Mouse (Mus musculus) olfactory bulb, adult 2 months (tissue): ENCODE measurements around the gene Ccdc149. TPM values are rescaled to one million over a fixed set of nuclear protein-coding genes. Genes with fewer than 3 reads are reported as not detected.

ENCODE experiments used
- H3K27ac ChIP-seq: fragments of 200-500 bp; 2 replicates; pipeline ENCODE4 v1.5.1; 2012; ENCODE audit warnings: low read depth, low read length; ENCODE audit not compliant: insufficient read depth
- H3K4me1 ChIP-seq: fragments of 200-500 bp; 2 replicates; pipeline ENCODE4 v1.6.1; 2012; ENCODE audit warnings: low read length; ENCODE audit not compliant: control insufficient read depth, insufficient read depth
- H3K4me3 ChIP-seq: fragments of 200-500 bp; 2 replicates; pipeline ENCODE4 v1.5.1; 2012; ENCODE audit warnings: mild to moderate bottlenecking, low read depth, low read length, moderate library complexity; ENCODE audit not compliant: insufficient read depth
- CTCF ChIP-seq: fragments of 200-500 bp; IDR thresholded peaks from 2 replicates; pipeline ENCODE4 v1.5.1; 2012; ENCODE audit warnings: low read depth, mild to moderate bottlenecking, low read length, moderate library complexity; ENCODE audit not compliant: insufficient read depth
- POLR2A ChIP-seq: fragments of 200-500 bp; IDR thresholded peaks from 2 replicates; pipeline ENCODE4 v1.6.1; 2012; ENCODE audit warnings: mild to moderate bottlenecking, low read depth, low read length, moderate library complexity; ENCODE audit not compliant: insufficient read depth
- WGBS: fragments of 180-500 bp; shearing (Covaris S2); methylation state at CpG from one replicate; pipeline ENCODE4 v1.1.7; 2018; 5-methylcytosine and 5-hydroxymethylcytosine counted together
- polyA plus RNA-seq: library from polyadenylated mRNA; stranded (reverse); fragments of >200 nt; gene quantifications from 2 replicates; pipeline ENCODE4 v1.2.4, GENCODE M21; 2012; ENCODE audit warnings: low replicate concordance; ENCODE audit not compliant: missing spikeins, insufficient read depth, insufficient read length

Gene Ccdc149
- polyA plus RNA-seq, 1 experiment = not detected

DNA sequence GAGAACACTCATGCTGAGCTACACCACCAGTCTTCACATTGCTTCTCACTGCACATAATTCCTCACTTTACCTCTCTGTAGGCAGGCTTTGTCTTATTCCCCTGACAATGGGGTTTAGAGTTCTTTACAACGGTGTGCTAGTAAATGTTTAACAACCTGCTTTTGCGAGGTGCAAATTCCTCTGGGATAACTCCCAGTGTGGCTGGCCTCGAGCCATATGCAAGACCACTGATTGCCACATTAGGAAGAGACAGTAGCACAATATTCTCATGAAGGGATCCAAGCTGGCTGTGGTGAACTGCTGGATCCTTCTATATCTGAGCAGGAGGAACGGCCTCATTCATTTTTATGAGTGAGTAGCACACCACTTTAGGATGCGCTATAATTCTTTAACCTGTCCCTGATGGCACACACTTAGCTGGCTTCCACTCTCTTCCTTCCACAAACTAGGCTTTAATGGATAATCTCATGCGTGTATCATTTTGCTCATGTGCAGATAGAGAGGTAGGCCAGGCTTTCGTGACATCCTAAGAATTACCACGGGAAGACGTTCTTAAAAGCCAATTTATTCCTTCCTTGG is 114.1 kb downstream of the Ccdc149 start:
- 82% methylated on average over 9 of the region's 9 CpGs for WGBS
- H3K4me3 ChIP-seq = no peak overlapping the region
- no peak for TF ChIP-seq POLR2A
- no peak for TF ChIP-seq CTCF
- no peak overlapping the region for H3K27ac ChIP-seq
- H3K4me1 ChIP-seq = peaks cover 3% of the 10 kb centered on the region; the same call in 1 of the 2 replicates

DNA sequence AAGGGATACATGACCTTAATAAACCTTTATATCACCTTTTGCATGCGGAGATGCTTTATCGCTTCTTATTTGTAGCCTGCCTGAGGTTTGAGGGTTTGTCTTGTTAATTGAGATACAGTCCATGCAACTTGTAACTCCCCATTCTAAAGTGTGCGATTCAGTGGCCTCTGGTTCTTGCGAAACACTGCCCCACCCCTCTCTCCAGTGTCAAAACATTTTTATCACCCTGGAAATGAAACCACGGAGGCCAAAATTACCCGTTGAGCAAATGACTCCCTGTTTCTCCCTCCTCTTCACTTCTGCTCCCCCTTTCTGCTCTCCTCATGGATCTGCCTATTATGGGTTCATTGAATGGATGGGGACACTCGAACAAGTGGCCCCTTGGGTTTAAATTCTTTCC is 115.7 kb downstream of the Ccdc149 start:
- Histone ChIP-seq H3K27ac (no peak overlapping the region), H3K4me1 (peaks cover 3% of the 10 kb centered on the region; the same call in 1 of the 2 replicates), H3K4me3 (no peak overlapping the region)
- TF ChIP-seq POLR2A = no peak
- TF ChIP-seq CTCF = no peak
- 82% methylated on average over 7 of the region's 7 CpGs for WGBS

DNA sequence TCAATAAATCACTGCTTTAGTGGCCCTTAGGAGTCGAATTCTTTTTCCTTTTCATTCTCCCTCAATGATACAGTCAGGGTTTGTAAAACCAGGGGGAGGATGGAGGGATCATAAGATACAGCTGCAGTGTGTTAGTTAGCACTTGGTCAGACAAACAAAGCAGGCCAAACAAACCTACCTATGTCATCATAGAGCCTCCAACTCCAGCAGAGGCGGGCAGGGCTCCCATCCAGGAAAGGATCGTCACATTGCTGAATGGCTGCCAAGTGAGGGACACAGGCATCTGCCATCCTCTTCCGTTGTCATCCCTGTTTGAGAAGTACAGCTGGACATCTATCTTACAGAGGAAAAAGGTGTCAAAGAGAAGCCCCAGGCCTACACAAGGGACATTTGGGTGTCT is 116.9 kb downstream of the Ccdc149 start:
- H3K27ac ChIP-seq = no peak overlapping the region
- WGBS = 77% methylated on average over 4 of the region's 4 CpGs
- H3K4me1 ChIP-seq = no peaks in the 10 kb centered on the region
- no peak for TF ChIP-seq POLR2A
- TF ChIP-seq CTCF = no peak
- H3K4me3 ChIP-seq = no peak overlapping the region

DNA sequence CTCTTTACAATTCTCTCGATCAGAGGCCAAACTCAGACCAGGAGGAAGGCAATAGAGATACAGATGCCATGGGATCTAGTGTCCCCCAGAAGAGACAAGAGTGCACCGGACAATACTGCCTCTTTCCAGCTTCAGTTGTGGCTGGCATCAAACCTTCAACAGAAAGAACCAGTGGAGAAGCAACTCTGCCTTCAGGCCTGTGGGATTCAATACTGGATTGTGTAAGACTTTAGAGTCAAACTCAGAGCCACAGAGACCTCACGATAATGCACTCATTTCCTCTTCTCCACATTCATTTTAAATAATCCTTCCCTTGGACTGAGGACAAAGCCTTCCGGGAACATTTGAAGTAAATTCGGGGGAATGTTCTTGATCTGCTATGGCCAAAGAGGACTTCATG is 118.6 kb downstream of the Ccdc149 start:
- Histone ChIP-seq H3K4me1 (no peaks in the 10 kb centered on the region), H3K27ac (no peak overlapping the region), H3K4me3 (no peak overlapping the region)
- no peak for TF ChIP-seq POLR2A
- TF ChIP-seq CTCF = no peak
- 83% methylated on average over 5 of the region's 5 CpGs for WGBS

DNA sequence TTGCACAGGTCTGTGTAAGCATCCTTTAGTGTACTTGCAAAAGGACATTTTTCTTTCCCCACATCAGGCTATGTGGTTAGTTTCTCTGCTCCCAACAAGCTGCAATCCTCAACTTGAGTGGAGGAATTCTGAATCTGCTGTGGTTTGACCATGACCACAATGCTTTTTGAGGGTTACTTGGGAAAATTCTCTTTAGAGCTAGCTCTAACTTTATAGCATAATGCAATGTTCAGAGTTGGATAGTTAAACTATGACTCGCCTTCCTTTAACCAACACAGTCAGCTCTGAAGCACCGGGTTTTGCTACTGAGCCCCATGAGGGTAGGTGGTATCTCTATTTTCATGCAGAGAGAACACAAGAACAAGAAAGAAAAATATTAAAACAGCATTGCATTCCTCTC is 119.8 kb downstream of the Ccdc149 start:
- WGBS = 77% methylated on average over 2 of the region's 2 CpGs
- H3K4me1 ChIP-seq = no peaks in the 10 kb centered on the region
- TF ChIP-seq POLR2A (no peak), CTCF (no peak)
- H3K27ac ChIP-seq = no peak overlapping the region
- no peak overlapping the region for H3K4me3 ChIP-seq

DNA sequence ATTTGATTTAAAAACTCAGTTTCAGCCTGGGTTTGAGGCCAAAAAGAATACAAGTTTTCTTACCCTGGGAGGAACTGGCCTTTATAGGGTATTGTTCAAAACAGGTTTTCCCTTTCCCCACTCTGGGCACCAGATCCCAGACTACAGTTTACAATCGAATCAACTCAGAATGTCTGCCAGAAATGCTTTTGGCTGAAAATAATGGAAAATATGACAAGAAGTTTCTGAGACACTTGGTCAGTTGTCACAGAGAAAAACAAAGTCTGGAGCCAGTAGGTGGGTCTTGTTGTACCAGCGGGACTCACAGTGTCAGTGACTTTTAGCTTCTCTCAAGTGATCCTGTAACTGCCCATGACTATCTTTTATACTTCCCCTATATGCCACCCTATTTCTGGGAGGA is 120.9 kb downstream of the Ccdc149 start:
- H3K4me1 ChIP-seq = no peaks in the 10 kb centered on the region
- H3K4me3 ChIP-seq = no peak overlapping the region
- TF ChIP-seq POLR2A (no peak), CTCF (no peak)
- H3K27ac ChIP-seq = no peak overlapping the region
- WGBS = 84% methylated on average over 2 of the region's 2 CpGs

GRCm38 (mm10) chr5:52346890-52347289 is 124.4 kb downstream of the Ccdc149 start:
- 79% methylated on average over 2 of the region's 2 CpGs for WGBS
- H3K4me1 ChIP-seq = no peaks in the 10 kb centered on the region
- no peak overlapping the region for H3K27ac ChIP-seq
- TF ChIP-seq POLR2A (no peak), CTCF (no peak)
- no peak overlapping the region for H3K4me3 ChIP-seq

GRCm38 (mm10) chr5:52339134-52339533 is 132.2 kb downstream of the Ccdc149 start:
- WGBS = 61% methylated on average over 2 of the region's 2 CpGs
- no peak overlapping the region for H3K4me3 ChIP-seq
- no peak overlapping the region for H3K27ac ChIP-seq
- TF ChIP-seq POLR2A (no peak), CTCF (no peak)
- H3K4me1 ChIP-seq = no peaks in the 10 kb centered on the region

- no peak for TF ChIP-seq CTCF
- no peak for TF ChIP-seq POLR2A
- Histone ChIP-seq H3K27ac (no peak overlapping the region), H3K4me3 (no peak overlapping the region), H3K4me1 (no peaks in the 10 kb centered on the region)
- 80% methylated on average over 3 of the region's 3 CpGs for WGBS
Measured at GRCm38 (mm10) chr5:52335590-52335989, 135.7 kb downstream of the Ccdc149 start.

DNA sequence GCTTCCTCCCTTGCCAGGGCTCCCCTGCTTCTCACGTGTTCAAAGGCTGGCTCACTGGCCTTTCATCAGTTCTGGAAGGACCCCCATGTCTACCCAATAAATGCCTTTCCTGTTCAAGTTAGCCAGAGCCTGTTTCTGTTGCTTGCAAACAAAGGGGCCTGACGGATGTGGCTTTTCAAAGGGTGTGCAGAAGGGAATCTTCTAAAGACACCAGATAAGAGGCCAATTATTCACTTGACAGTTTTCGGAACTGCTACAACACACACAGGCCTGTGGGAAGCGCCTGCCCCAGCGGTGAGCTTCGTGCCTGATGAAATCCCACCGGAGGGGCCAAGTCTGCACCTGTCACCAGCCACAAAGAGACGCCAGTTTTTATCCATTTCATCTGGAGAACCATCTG is 139.2 kb downstream of the Ccdc149 start:
- WGBS = 39% methylated on average over 8 of the region's 8 CpGs
- no peak overlapping the region for H3K27ac ChIP-seq
- no peak for TF ChIP-seq CTCF
- TF ChIP-seq POLR2A = no peak
- H3K4me3 ChIP-seq = no peak overlapping the region
- H3K4me1 ChIP-seq = no peaks in the 10 kb centered on the region

Other genes starting within 250 kb of the Ccdc149 start
- not detected in 2 replicates for gene Sod3, start 107.7 kb downstream of the Ccdc149 start, polyA plus RNA-seq
- not detected in 2 replicates for gene Lgi2, start 94.9 kb upstream of the Ccdc149 start, polyA plus RNA-seq
- not detected in 2 replicates for gene Sepsecs, start 198.2 kb upstream of the Ccdc149 start, polyA plus RNA-seq